ENCODE assay signal across 8 mouse cellular contexts in genomic region chr5:77266066-77266885, GRCm38 (mm10). TPM values are rescaled to one million over a fixed set of nuclear protein-coding genes. Genes with fewer than 3 reads are reported as not detected.
DNase-seq lines count a peak whose midpoint lies in the region; ATAC-seq and TF ChIP-seq lines count a peak whose summit lies in the region.
"Had no signal": no experiment of that assay in that cellular context is flagged by ENCODE, and none has a peak within 500 bp of the region (broad histone marks: within the 10 kb centered on the region; RNA-seq: fewer than 3 reads in every experiment).

No protein-coding gene starts in this region.

- peak overlapping the region; percentile 93 for H3K4me2 ChIP-seq in hindbrain, embryonic 16.5 days (ENCODE audit: low read length)
- peak overlapping the region; percentile 61 for H3K4me2 ChIP-seq in limb, embryonic 12.5 days
- peak overlapping the region; percentile 68 for H3K4me2 ChIP-seq in midbrain, embryonic 11.5 days

- ATAC-seq in hindbrain, embryonic 16.5 days: peak; percentile 72
- ATAC-seq in limb, embryonic 12.5 days (ENCODE audit: insufficient number of reproducible peaks, insufficient read depth, low FRiP score, low TSS enrichment, low read depth): peak; percentile 64
- peak; percentile 61 for ATAC-seq in midbrain, embryonic 11.5 days (ENCODE audit: low FRiP score)

- peaks cover 6% of the 10 kb centered on the region; the same call in 1 of the 2 replicates for H3K36me3 ChIP-seq in hindbrain, embryonic 16.5 days (ENCODE audit: control insufficient read depth, insufficient read depth, low read length)
- peaks cover 34% of the 10 kb centered on the region for H3K36me3 ChIP-seq in limb, embryonic 12.5 days
- H3K36me3 ChIP-seq in midbrain, embryonic 11.5 days (ENCODE audit: control insufficient read depth, insufficient read depth, low read length): peaks cover 12% of the 10 kb centered on the region; the same call in 1 of the 2 replicates

- H3K9ac ChIP-seq in hindbrain, embryonic 16.5 days (ENCODE audit: low read depth, low read length): peak overlapping the region; percentile 80
- H3K9ac ChIP-seq in limb, embryonic 12.5 days (replicated peaks): peak overlapping the region; percentile 98
- peak overlapping the region; percentile 93 for H3K9ac ChIP-seq in midbrain, embryonic 11.5 days (ENCODE audit: low read length)

- peak overlapping the region; percentile 96 for H3K4me3 ChIP-seq in gastrocnemius, adult 2 months
- peak overlapping the region; percentile 81 for H3K4me3 ChIP-seq in hindbrain, embryonic 16.5 days (ENCODE audit: low read length)
- peak overlapping the region; percentile 99 for H3K4me3 ChIP-seq in limb, embryonic 12.5 days (replicated peaks)
- peak overlapping the region; percentile 92 for H3K4me3 ChIP-seq in midbrain, embryonic 11.5 days (ENCODE audit: low read depth, low read length)

- no peaks in the 10 kb centered on the region for H3K27me3 ChIP-seq in hindbrain, embryonic 16.5 days (replicated peaks; ENCODE audit: control insufficient read depth, insufficient read depth, low read length)
- H3K27me3 ChIP-seq in limb, embryonic 12.5 days: no peaks in the 10 kb centered on the region
- peaks cover 6% of the 10 kb centered on the region; the same call in 1 of the 2 replicates for H3K27me3 ChIP-seq in midbrain, embryonic 11.5 days (ENCODE audit: control insufficient read depth, insufficient read depth, low read length)

- H3K9me3 ChIP-seq in hindbrain, embryonic 16.5 days (ENCODE audit: control insufficient read depth, low read length): no peaks in the 10 kb centered on the region
- H3K9me3 ChIP-seq in limb, embryonic 12.5 days: no peaks in the 10 kb centered on the region
- H3K9me3 ChIP-seq in midbrain, embryonic 11.5 days (ENCODE audit: control insufficient read depth, low read length): no peaks in the 10 kb centered on the region

- TF ChIP-seq CTCF in gastrocnemius, adult 2 months (IDR thresholded peaks at IDR 0.05): no peak

- DNase-seq in NIH3T3 (ENCODE audit: low read depth): peak; percentile 72
- DNase-seq in cerebellum, postnatal 14 days: peak; percentile 23 to 29
- DNase-seq in gastrocnemius, adult 2 months: peak; percentile 72
- DNase-seq in midbrain, embryonic 11.5 days (ENCODE audit: low spot score, missing footprints): peak; percentile 98
- DNase-seq in spleen, adult 18-20 months: peak; percentile 51 to 66

- H3K4me1 ChIP-seq in hindbrain, embryonic 16.5 days (ENCODE audit: control insufficient read depth, insufficient read depth, low read depth, low read length): no peaks in the 10 kb centered on the region; the same call in 1 of the 2 replicates
- peaks cover 19% of the 10 kb centered on the region; the same call in 1 of the 2 replicates for H3K4me1 ChIP-seq in limb, embryonic 12.5 days (replicated peaks)
- peaks cover 14% of the 10 kb centered on the region for H3K4me1 ChIP-seq in midbrain, embryonic 11.5 days (ENCODE audit: control insufficient read depth, insufficient read depth, low read length)

- intact Hi-C loops in gastrocnemius, adult 2 months (cut with DNase I): loop anchor here (5.0 kb wide), 1 partner anchor 41 kb away; no protein-coding TSS in a partner anchor

- WGBS in hindbrain, embryonic 16.5 days: under 1% methylated on average over 44 of the region's 87 CpGs
- WGBS in limb, embryonic 12.5 days: under 1% methylated on average over 76 of the region's 87 CpGs
- WGBS in midbrain, embryonic 11.5 days: under 1% methylated on average over 61 of the region's 87 CpGs

- peak overlapping the region; percentile 90 for H3K27ac ChIP-seq in gastrocnemius, adult 2 months
- peak overlapping the region; percentile 88 for H3K27ac ChIP-seq in hindbrain, embryonic 16.5 days (ENCODE audit: low read depth, low read length)
- peak overlapping the region; percentile 99 for H3K27ac ChIP-seq in limb, embryonic 12.5 days
- H3K27ac ChIP-seq in midbrain, embryonic 11.5 days (ENCODE audit: low read depth, low read length): peak overlapping the region; percentile 83

RNA-seq across cellular contexts. Expression of gene Rest, which starts 1.0 kb away (rescaled TPM):
- 1 to 10 TPM; 7.8 to 9.2 TPM for total RNA-seq in gastrocnemius, adult 2 months (2021)
- 5.9 and 6.9 TPM in 2 replicates for polyA plus RNA-seq in hindbrain, embryonic 16.5 days (2015; fragmentation: Nextera tagmentation; extraction: Ambion mirVana)
- polyA plus RNA-seq in limb, embryonic 12.5 days (2016; fragmentation: Nextera tagmentation; extraction: Ambion mirVana): 61.8 and 65.0 TPM in 2 replicates
- polyA plus RNA-seq in midbrain, embryonic 11.5 days (2014; fragmentation: Nextera tagmentation; extraction: Ambion mirVana): 18.4 and 21.6 TPM in 2 replicates

RNA-seq across cellular contexts. Expression of gene Noa1, which starts 43.6 kb away (rescaled TPM):
- total RNA-seq in gastrocnemius, adult 2 months (2021): 10 to 100 TPM; 12.8 to 20.4 TPM
- polyA plus RNA-seq in hindbrain, embryonic 16.5 days (2015; fragmentation: Nextera tagmentation; extraction: Ambion mirVana): 33.2 and 34.7 TPM in 2 replicates
- 31.8 and 35.0 TPM in 2 replicates for polyA plus RNA-seq in limb, embryonic 12.5 days (2016; fragmentation: Nextera tagmentation; extraction: Ambion mirVana)
- 34.1 and 36.6 TPM in 2 replicates for polyA plus RNA-seq in midbrain, embryonic 11.5 days (2014; fragmentation: Nextera tagmentation; extraction: Ambion mirVana)

RNA-seq across cellular contexts. Expression of gene Polr2b, which starts 43.7 kb away (rescaled TPM):
- total RNA-seq in gastrocnemius, adult 2 months (2021): 10 to 100 TPM; 26.3 to 30.2 TPM
- 52.4 and 59.2 TPM in 2 replicates for polyA plus RNA-seq in hindbrain, embryonic 16.5 days (2015; fragmentation: Nextera tagmentation; extraction: Ambion mirVana)
- 83.5 and 87.3 TPM in 2 replicates for polyA plus RNA-seq in limb, embryonic 12.5 days (2016; fragmentation: Nextera tagmentation; extraction: Ambion mirVana)
- 113 and 124 TPM in 2 replicates for polyA plus RNA-seq in midbrain, embryonic 11.5 days (2014; fragmentation: Nextera tagmentation; extraction: Ambion mirVana)

RNA-seq across cellular contexts. Expression of gene Spink2, which starts 55.0 kb away (rescaled TPM):
- not detected for total RNA-seq in gastrocnemius, adult 2 months (2021)
- 0.80 and 1.5 TPM in 2 replicates for polyA plus RNA-seq in hindbrain, embryonic 16.5 days (2015; fragmentation: Nextera tagmentation; extraction: Ambion mirVana)
- 0.86 and 1.1 TPM in 2 replicates for polyA plus RNA-seq in limb, embryonic 12.5 days (2016; fragmentation: Nextera tagmentation; extraction: Ambion mirVana)
- 0.55 and 0.68 TPM in 2 replicates for polyA plus RNA-seq in midbrain, embryonic 11.5 days (2014; fragmentation: Nextera tagmentation; extraction: Ambion mirVana)
- total RNA-seq: layer of hippocampus, adult 18-20 months had no signal

Comparison
In these comparisons a context has a peak if more than half of its experiments do, and no peak if none do; other contexts are left out.
1. Peak in every context shown above with its lines: DNase-seq, ATAC-seq, H3K4me3 ChIP-seq and H3K27ac ChIP-seq.
2. DNase-seq: peak in every context shown above with its lines; median percentile 98 in midbrain, embryonic 11.5 days; 72 in NIH3T3; 72 in gastrocnemius, adult 2 months; 58 in spleen, adult 18-20 months; 26 in cerebellum, postnatal 14 days.